Mouse (Mus musculus) cerebellum, adult 18-20 months (tissue): ENCODE data around the gene Krtap5-3.
"Not testable (repeated sequence)": the region's sequence is repeated elsewhere in the genome, so short reads cannot be mapped to it uniquely, and the experiment has no call there.

Source experiments
- DNase-seq, 2 experiments: peaks; one replicate each; pipeline ENCODE4 v3.0.0; 2021

Krtap5-3 gene

DNA sequence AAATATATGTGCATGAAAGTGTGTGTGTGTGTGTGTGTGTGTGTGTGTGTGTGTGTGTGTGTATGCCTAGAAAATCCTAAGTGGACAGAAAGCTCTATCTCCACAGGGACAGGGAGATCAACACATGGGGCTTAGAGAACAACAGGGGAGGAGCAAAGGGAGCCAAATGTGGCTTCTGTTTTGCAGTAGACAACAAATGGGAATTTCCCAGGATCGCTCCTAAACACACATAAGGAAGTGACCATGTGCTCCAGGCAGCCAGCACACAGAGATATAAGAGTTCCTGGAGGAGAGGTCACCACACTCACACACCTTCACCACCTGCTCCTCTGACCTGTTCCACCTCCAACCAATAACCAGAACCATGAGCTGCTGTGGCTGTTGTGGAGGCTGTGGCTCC, at the start of gene Krtap5-3:
Krtap5-3 (plus strand) TSS at position 301 of the 400 bp plus-strand sequence.
- no peak for DNase-seq

DNA sequence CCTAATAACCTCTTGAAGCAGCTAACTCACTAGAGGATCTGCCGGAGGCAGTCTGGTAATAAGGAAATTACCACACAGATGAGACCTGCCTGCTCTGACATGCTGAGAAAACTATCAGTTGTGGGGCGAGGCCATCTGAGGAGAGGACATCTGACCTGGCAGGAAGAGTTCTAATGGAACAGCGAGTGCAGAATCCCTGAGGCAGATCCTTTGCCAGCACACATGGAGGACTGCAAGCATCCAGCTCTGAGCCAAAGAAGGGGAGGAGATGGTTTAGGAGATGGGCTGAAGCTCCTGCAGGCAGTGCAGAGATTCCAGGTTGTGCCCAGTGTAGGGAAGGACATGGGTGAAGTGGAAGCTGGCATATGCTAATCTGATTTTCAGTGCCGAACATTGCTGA, 49.0 kb upstream of the Krtap5-3 start:
- DNase-seq = no peak

DNA sequence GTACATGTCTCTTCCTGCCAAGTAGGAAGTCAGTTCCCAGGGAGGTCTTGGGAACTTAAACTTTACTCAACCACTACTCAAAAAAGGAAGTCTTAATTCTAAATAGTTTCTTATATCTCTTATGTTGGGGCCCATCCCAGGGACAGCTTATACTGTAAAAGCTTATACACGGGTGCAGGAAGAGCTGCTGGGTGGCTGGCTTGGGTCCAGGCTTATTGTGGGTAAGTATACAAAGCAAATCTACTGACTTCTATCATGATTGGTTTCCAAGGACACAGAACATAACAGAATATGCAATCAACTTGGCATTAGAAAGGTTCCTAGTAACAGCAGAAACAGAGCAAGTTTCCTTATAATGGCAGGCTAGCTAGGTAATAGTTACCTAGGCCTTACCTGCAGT, 45.9 kb upstream of the Krtap5-3 start:
- DNase-seq = no peak

DNA sequence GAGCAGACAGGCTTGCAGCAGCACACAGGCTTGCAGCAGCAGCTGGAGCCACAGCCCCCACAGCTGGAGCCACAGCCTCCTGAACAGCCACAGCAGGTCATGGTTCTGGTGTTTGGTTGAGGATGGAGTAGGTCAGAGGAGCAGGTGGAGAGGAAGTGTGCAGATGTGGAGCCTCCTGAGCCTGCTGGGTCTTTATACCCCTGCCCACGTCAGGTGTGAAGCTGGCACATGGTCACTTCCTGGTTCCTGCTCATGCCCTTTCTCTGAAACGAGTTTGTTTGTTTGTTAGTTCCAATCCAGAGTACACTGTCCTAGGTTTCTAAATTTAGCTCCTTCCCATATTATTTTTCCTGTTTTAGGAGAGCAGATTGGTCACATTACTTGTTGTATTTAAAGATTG, 44.2 kb upstream of the Krtap5-3 start, which contains the start of gene Gm29735:
Gm29735 (minus strand) TSS at position 101 of the 400 bp plus-strand sequence.
- not testable (repeated sequence) for DNase-seq

DNA sequence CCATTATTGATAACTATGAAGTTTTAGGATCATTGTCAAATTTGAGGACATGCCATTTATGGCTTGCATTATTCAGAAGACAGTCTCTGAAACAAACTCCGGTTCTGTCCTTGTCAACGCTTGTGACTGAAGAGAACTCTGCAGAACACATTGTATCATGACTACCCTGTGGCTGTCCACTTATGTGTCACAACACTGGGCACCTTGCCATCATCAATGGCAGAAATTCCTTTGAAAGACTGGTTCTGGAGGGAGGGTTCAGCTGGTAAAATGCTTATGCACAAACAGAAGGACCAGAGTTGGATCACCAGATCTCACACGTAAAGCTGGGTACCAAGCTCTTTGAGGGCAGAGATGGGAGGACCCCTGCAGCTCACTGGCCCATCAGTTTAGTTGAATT, 41.8 kb upstream of the Krtap5-3 start:
- DNase-seq = no peak

DNA sequence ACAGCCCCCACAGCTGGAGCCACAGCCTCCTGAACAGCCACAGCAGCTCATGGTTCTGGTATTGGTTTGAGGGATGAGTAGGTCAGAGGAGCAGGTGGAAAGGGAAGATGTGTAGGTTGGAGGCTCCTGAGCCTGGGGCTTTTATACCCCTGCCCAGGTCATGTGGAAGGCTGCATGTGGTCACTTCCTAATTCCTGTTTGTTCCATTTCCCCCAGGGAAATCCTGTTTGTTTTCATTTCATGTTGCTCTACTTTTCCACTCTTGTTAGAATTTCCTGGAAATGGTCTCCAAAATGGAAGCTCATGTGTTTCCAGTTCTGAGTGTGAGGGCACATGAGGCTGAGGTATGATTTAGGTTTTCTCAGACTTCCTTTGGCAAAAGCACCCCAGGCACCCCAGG, 35.5 kb upstream of the Krtap5-3 start, which contains the start of gene Gm4553:
Gm4553 (minus strand) TSS at position 101 of the 400 bp plus-strand sequence.
- not testable (repeated sequence) for DNase-seq

DNA sequence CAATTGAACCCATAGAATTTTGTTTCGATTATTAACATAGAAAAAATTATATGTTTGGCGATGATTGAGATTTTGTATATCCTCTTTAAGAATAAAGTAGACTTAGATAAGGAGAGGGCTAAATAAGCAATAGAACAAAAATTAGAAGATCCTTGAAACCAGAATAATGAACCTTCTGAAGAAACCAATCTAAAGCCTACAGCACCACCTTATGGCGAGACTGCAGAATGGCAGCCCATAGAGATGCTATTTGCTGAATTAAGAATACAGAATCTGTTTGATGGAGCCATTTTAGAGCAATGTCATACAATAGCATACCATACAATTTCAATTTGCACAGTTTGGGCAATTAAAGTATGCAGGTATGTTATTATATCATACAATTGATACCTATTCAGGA, 31.3 kb upstream of the Krtap5-3 start:
- DNase-seq = no peak

DNA sequence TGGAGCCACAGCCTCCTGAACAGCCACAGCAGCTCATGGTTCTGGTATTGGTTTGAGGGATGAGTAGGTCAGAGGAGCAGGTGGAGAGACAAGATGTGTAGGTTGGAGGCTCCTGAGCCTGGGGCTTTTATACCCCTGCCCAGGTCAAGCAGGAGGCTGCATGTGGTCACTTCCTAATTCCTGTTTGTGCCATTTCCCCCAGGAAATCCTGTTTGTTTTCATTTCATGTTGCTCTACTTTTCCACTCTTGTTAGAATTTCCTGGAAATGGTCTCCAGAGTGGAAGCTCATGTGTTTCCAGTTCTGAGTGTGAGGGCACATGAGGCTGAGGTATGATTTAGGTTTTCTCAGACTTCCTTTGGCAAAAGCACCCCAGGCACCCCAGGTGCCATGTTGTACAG, 25.3 kb upstream of the Krtap5-3 start, which contains the start of gene Krtap5-2:
Krtap5-2 (minus strand) TSS at position 101 of the 400 bp plus-strand sequence.
- DNase-seq = not testable (repeated sequence)

DNA sequence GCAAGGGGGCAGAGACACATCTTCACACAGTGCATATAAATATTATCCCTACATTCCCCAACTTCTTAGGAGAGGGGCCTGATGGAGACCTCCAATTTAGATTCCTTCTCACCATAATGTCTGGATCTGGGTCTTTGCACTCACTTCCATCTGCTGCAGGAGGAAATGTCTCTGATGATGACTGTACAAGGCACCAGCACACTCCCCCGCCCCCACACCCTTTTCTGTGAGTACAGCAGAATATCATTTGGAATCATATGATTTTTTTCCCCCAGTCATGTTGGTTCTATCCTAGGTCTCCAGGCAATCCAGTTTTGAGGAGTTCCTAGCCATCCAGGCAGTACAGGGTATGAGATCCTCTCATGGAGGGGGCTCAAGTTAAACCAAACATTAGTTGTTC, 22.5 kb upstream of the Krtap5-3 start:
- no peak for DNase-seq

DNA sequence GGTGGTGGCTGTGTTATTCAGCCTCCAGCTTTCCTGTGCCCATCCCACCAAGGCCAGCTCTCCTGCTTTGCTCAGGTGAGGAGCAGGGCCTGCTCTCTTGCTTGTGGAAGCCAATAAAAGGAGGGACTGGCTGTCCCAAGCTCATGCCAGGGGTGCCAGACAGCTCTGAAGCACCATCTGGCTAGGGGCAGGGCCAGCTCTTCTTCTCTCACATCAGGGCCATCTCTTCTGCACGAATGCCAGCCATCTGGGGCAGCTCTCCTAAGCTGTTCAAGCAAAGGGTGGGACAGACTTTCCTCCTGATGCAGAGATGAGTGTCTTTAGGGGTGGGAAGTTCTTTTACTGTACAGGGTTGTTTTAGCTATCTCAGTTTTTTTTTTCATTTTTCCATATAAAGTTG, 20.1 kb upstream of the Krtap5-3 start:
- DNase-seq = no peak

DNA sequence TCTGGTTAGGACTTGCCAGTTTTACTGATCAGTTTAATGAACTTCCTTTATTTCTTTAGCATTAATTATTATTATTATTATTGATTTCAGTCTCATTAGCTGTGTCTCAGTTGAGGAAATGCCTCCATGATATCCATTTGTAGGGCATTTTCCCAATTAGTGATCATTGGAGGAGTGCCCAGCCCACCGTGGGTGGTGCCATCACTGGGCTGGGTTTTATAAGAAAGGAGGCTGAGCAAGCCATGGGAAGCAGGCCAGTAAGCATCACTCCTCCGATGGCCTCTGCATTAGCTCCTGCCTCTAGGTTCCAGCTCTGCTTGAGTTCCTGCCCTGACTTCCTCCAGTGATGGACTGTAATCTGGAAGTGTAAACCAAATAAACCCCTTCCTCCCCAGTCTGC, 13.0 kb upstream of the Krtap5-3 start:
- DNase-seq = no peak

DNA sequence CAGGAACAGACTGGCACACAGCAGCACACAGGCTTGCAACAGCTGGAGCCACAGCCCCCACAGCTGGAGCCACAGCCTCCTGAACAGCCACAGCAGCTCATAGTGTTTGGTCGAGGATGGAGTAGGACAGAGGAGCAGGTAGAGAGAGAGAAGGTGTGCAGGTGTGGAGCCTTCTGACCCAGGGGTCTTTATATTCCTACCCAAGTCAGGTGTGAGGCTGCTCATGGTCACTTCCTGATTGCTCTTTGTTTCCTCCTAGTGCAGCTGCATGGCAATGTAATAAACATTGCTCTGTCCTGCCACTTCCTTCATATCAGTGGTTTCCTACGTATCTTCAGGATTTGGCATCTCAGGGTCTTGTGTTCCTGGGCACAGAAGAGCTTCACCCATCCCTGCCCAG, 10.9 kb upstream of the Krtap5-3 start, which contains the start of gene Gm10153:
Gm10153 (minus strand) TSS at position 101 of the 400 bp plus-strand sequence.
- DNase-seq = no peak

DNA sequence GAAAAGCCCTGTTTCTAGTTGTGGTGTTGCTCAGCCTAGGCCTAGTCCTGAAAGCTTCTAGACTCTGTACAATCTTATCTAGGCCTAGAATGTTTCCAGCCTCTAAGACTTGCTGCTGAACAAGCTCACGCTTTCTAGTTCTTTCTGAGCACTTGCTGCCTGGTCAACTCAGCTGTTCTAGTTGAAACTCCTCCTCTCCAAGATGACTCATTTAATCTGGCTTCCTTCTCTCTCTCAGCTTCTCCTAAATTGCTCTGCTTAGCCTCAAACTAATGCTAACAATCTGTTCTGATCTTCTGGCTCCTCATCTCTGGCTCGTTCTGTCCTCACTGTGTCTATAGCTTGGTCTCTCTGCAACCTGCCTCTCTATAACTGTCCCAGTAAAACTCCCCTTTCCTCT, 2.4 kb upstream of the Krtap5-3 start:
- DNase-seq = no peak

DNA sequence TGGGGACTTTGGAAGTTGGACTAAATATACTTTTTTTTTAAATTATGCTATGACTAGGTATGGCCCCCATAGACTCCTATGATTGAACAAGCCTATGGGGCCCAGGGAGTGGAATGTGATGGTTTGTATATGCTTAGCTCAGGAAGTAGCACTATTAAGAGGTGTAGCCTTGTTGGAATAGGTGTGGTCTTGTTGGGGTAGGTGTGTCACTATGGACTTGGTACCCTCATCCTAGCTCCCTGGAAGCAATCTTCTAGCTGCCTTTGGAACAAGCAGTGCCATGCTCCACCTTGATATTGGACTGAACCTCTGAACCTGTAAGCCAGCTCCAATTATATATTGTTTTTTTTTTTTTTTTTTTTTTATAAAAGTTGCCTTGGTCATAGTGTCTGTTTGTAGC, 4.3 kb downstream of the Krtap5-3 start:
- DNase-seq = no peak

DNA sequence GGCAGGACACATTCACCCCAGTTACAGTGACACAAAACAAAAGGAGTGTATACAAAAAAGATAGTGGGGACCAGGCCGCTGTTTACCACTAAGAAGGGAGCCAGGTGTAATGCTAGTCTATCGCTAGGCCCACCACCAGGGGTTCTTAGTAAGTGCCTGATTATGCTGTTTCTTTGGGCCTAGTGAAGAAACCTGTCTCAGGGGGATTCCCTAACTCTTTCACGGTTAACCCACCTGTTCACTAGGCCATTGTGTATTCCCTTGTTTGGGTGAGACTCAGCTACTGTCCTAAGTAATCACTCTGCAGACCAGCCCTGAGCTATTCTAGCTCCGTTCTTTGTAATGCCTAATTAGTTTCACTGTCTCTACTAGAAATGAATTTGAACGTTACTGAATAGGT, 5.7 kb downstream of the Krtap5-3 start:
- not testable (repeated sequence) for DNase-seq

DNA sequence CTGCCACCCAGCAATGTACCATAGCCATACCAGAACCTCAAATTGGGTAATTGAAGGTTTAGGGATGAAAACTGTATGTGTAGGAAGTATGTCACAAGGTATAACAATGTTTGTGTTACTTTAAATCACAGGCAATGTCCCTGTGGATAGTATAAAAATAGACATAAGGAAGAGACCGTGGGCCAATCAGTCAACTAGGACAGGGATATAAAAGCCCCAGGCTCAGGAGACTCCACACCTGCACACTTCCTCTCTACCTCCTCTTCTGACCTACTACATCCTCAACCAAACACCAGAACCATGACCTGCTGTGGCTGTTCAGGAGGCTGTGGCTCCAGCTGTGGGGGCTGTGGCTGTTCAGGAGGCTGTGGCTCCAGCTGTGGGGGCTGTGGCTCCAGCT, 10.4 kb downstream of the Krtap5-3 start, which contains the start of gene Gm7579:
Gm7579 (plus strand) TSS at position 301 of the 400 bp plus-strand sequence.
- DNase-seq = no peak

DNA sequence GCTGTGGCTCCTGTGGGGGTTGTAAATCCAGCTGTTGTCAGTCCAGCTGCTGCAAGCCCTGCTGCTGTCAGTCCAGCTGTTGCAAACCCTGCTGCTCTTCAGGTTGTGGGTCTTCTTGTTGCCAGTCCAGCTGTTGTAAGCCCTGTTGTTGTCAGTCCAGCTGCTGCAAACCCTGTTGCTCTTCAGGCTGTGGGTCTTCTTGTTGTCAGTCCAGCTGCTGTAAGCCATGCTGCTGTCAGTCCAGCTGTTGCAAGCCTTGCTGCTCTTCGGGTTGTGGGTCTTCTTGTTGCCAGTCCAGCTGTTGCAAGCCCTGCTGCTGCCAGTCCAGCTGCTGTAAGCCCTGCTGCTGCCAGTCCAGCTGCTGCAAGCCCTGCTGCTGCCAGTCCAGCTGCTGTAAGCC, 11.0 kb downstream of the Krtap5-3 start:
- DNase-seq = not testable (repeated sequence)

DNA sequence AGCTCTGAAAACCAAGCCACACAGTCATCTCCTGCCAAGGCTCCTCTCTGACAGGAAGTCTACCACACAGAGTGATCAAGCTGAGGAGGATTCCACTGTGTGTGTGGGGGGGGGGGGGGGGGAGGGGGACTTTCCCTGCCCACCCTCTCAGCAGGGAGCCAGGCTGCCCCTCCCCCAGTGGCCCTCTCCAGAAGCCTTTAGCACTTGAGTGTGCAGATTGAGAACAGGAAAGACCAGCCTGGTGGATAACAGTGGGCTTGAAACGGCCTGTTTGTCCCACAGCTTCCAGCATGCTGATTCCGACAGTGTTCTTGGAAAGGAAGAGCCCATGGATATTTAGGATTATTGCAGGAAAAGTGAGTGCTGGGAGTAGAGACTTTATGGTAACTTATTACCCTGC, 23.4 kb downstream of the Krtap5-3 start:
- DNase-seq = no peak

DNA sequence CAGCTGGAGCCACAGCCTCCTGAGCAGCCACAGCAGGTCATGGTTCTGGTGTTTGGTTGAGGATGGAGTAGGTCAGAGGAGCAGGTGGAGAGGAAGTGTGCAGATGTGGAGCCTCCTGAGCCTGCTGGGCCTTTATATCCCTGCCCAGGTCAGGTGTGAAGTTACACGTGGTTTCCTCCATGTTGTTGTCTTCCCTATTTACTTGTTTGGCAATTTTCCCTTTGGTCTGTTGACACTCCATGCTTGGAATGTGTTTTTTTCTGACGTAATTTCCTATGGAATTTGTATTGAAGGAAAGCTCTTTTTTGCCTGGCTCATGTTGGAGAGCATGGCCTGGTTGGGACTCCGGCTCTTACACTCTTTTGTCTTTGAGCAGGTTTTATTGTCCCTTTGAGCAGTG, 28.7 kb downstream of the Krtap5-3 start, which contains the start of gene Krtap5-5:
Krtap5-5 (minus strand) TSS at position 101 of the 400 bp plus-strand sequence.
- DNase-seq = not testable (repeated sequence)

DNA sequence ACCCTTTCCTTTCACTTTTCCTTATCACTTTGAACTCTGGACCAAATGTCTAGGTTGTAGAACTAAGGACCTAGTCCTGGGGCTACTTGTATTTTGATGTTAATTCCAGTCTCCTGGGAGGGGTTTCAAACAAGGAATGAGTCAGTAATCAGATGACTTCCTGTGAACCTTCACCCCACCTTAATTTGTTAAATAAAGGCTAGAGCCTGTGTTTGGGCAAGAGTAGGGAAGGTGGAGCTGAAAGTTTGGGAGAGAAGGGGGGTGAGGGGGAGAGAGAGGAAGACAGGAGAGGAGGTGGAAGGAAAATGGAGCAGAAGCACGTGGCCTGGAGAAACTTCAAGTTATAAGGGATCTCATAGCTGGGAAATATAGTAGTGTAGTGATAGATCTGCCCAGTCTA, 30.4 kb downstream of the Krtap5-3 start:
- DNase-seq = no peak

DNA sequence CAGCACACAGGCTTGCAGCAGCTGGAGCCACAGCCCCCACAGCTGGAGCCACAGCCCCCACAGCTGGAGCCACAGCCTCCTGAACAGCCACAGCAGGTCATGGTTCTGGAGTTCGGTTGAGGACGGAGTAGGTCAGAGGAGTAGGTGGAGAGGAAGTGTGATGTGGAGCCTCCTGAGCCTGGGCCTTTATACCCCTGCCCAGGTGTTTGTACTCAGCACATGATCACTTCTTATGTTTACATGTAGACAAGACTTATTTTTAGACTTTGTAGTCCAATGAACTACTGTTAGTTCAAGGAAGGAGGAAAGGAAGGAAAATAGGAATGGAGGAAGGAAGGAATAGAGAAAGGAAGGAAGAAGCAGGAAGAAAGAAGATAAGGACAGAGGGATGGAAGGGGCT, 39.8 kb downstream of the Krtap5-3 start, which contains the start of gene Gm40460:
Gm40460 (minus strand) TSS at position 101 of the 400 bp plus-strand sequence.
- DNase-seq = no peak

DNA sequence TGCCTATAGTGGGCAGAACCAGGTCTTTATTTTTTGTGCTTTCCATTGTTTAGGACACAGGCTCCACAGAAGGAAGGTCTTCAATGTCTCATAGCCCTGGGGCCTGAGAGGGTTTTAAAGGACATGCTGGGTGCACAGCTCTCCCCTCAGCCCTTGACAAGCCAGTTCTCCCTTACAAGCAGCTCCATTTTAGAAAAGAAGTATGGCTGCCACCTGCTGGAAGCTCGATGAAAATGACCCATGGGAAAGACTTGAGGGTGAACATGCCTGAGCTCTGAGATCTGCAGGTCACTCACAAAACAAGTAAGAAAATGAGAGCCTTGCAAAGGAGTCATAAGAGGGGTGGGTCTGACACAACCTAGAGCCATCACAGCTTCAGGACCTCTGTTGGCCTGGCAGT, 48.7 kb downstream of the Krtap5-3 start:
- DNase-seq = peak; percentile 15 to 29
